Mouse (Mus musculus) erythroblast, embryonic 14.5 days (primary cell): ENCODE data around the gene Adamts2.

Experiments
- GATA1 ChIP-seq: IDR thresholded peaks from 2 replicates; pipeline ENCODE4 v1.6.1; 2012; ENCODE audit warnings: low read length, inconsistent platforms, mixed read lengths
- TAL1 ChIP-seq: IDR thresholded peaks from 3 replicates; pipeline ENCODE4 v1.6.1; 2012; ENCODE audit warnings: low read length, inconsistent platforms, mixed read lengths

GRCm38 (mm10) chr11:50683821-50684220, 81.9 kb downstream of the Adamts2 start:
- TF ChIP-seq TAL1: no peak
- TF ChIP-seq GATA1: no peak
